Mouse (Mus musculus) myocyte (in vitro differentiated cells): ENCODE measurements around the gene Shprh.
"Not testable (repeated sequence)": the region's sequence is repeated elsewhere in the genome, so short reads cannot be mapped to it uniquely, and the experiment has no call there.

Experiments used
- CEBPB ChIP-seq: IDR thresholded peaks from 2 replicates; pipeline ENCODE4 v1.6.1; 2011; ENCODE audit warnings: mild to moderate bottlenecking, moderate library complexity; ENCODE audit not compliant: poor library complexity, insufficient read depth, severe bottlenecking
- E2F4 ChIP-seq: IDR thresholded peaks from one replicate; pipeline ENCODE4 v1.6.1; 2011; ENCODE audit warnings: mild to moderate bottlenecking, control low read depth, moderate library complexity; ENCODE audit not compliant: insufficient read depth
- MAX ChIP-seq: IDR thresholded peaks from one replicate; pipeline ENCODE4 v1.6.1; 2011; ENCODE audit warnings: low read depth, mild to moderate bottlenecking, control low read depth
- MYOD1 ChIP-seq, 3 experiments: IDR thresholded peaks; one replicate each; pipeline ENCODE4 v1.6.1; 2011; ENCODE audit warnings: control low read depth in 2 of 3, low read depth in 2 of 3, mild to moderate bottlenecking in 2 of 3, moderate library complexity in 1 of 3; ENCODE audit not compliant: insufficient read length in 2 of 3, control insufficient read depth in 1 of 3
- MYOG ChIP-seq, 3 experiments: IDR thresholded peaks; one replicate each; pipeline ENCODE4 v1.6.1; 2011; ENCODE audit warnings: control low read depth in 2 of 3, low read depth in 2 of 3, mild to moderate bottlenecking in 2 of 3; ENCODE audit not compliant: insufficient read length in 2 of 3, control insufficient read depth in 1 of 3, insufficient read depth in 1 of 3
- POLR2A ChIP-seq: IDR thresholded peaks from one replicate; pipeline ENCODE4 v1.6.1; 2011; ENCODE audit warnings: low read depth, mild to moderate bottlenecking, control low read depth, moderate library complexity; ENCODE audit not compliant: insufficient read length
- POLR2AphosphoS2 ChIP-seq: IDR thresholded peaks from one replicate; pipeline ENCODE4 v1.6.1; 2011; ENCODE audit warnings: low read depth, control low read depth; ENCODE audit not compliant: insufficient read length
- REST ChIP-seq: IDR thresholded peaks from one replicate; pipeline ENCODE4 v1.6.1; 2011; ENCODE audit warnings: mild to moderate bottlenecking, control low read depth, moderate library complexity; ENCODE audit not compliant: insufficient read depth, insufficient read length
- SRF ChIP-seq: IDR thresholded peaks from one replicate; pipeline ENCODE4 v1.6.1; 2011; ENCODE audit warnings: low read depth; ENCODE audit not compliant: control insufficient read depth, insufficient read length
- TCF12 ChIP-seq: IDR thresholded peaks from one replicate; pipeline ENCODE4 v1.6.1; 2011; ENCODE audit warnings: mild to moderate bottlenecking, control low read depth; ENCODE audit not compliant: poor library complexity, insufficient read depth, severe bottlenecking
- TCF3 ChIP-seq: IDR thresholded peaks from one replicate; pipeline ENCODE4 v1.6.1; 2011; ENCODE audit warnings: low read depth, control low read depth; ENCODE audit not compliant: insufficient read length
- USF1 ChIP-seq: IDR thresholded peaks from one replicate; pipeline ENCODE4 v1.6.1; 2011; ENCODE audit warnings: low read depth, mild to moderate bottlenecking, control low read depth, moderate library complexity

- not testable (repeated sequence) for TF ChIP-seq E2F4; POLR2A; MYOD1 (IDR thresholded peaks at IDR 0.05; ENCODE audit: control insufficient read depth in 1 of 3, insufficient read length in 2 of 3, low read depth in 2 of 3); POLR2AphosphoS2; USF1; MAX; MYOG (IDR thresholded peaks at IDR 0.05; ENCODE audit: control insufficient read depth in 1 of 3, insufficient read depth in 1 of 3, insufficient read length in 2 of 3, low read depth in 2 of 3); TCF3; TCF12; CEBPB; SRF; REST
These were observed 114.6 kb downstream of the Shprh start for GRCm38 (mm10) chr10:11263795-11264194.
